Mouse (Mus musculus) layer of hippocampus, adult 2 months (tissue): Measurements from ENCODE around the gene Arhgdib. TPM values are rescaled to one million over a fixed set of nuclear protein-coding genes. Genes with fewer than 3 reads are reported as not detected.

ENCODE experiments used
- DNase-seq, 2 experiments: peaks; one replicate each; pipeline ENCODE4 v3.0.0; 2022; ENCODE audit warnings: low spot score in 2 of 2
- H3K27ac ChIP-seq: fragments of 200-600 bp; 2 replicates; pipeline ENCODE4 v1.8.1; 2022
- H3K4me3 ChIP-seq: fragments of 200-600 bp; 2 replicates; pipeline ENCODE4 v1.8.1; 2022; ENCODE audit warnings: mild to moderate bottlenecking
- CTCF ChIP-seq: fragments of 200-600 bp; conservative IDR thresholded peaks from 2 replicates; pipeline ENCODE4 v1.8.1; 2022; ENCODE audit warnings: antibody characterized with exemption, mild to moderate bottlenecking, moderate library complexity
- total RNA-seq, 2 experiments: library from RNA; stranded (reverse); gene quantifications; 2 replicates each; pipeline ENCODE4 v1.2.3; 2021

Gene Arhgdib
- total RNA-seq, 2 experiments from 2014 or later: 8.5 to 9.4 TPM

GRCm38 (mm10) chr6:136967466-136967865 is 25.8 kb upstream of the Arhgdib start:
- Histone ChIP-seq H3K4me3 (no peak overlapping the region), H3K27ac (no peak overlapping the region)
- no peak for DNase-seq
- TF ChIP-seq CTCF: no peak

- H3K27ac ChIP-seq: no peak overlapping the region; the same call in 1 of the 2 replicates
- no peak overlapping the region for H3K4me3 ChIP-seq
- peak in 1 of 2 experiments; percentile 48 for DNase-seq
- no peak for TF ChIP-seq CTCF
These were observed 24.2 kb upstream of the Arhgdib start for GRCm38 (mm10) chr6:136965912-136966311.

- no peak overlapping the region for H3K4me3 ChIP-seq
- H3K27ac ChIP-seq: no peak overlapping the region
- no peak for DNase-seq
- peak; percentile 26; the same call in 1 of the 2 replicates for TF ChIP-seq CTCF
These were observed 23.2 kb upstream of the Arhgdib start for GRCm38 (mm10) chr6:136964609-136965510.

GRCm38 (mm10) chr6:136962957-136963356 is 21.3 kb upstream of the Arhgdib start:
- Histone ChIP-seq H3K4me3 (no peak overlapping the region), H3K27ac (no peak overlapping the region)
- DNase-seq: no peak
- TF ChIP-seq CTCF: no peak

GRCm38 (mm10) chr6:136959131-136959530 is 17.4 kb upstream of the Arhgdib start:
- no peak for DNase-seq
- TF ChIP-seq CTCF: no peak
- no peak overlapping the region for H3K27ac ChIP-seq
- H3K4me3 ChIP-seq: no peak overlapping the region

- no peak overlapping the region for H3K4me3 ChIP-seq
- no peak for TF ChIP-seq CTCF
- no peak overlapping the region for H3K27ac ChIP-seq
- no peak for DNase-seq
These were observed 15.4 kb upstream of the Arhgdib start for GRCm38 (mm10) chr6:136957062-136957461.

GRCm38 (mm10) chr6:136955240-136955639 is 13.5 kb upstream of the Arhgdib start:
- H3K4me3 ChIP-seq: no peak overlapping the region
- H3K27ac ChIP-seq: no peak overlapping the region
- TF ChIP-seq CTCF: no peak
- DNase-seq: no peak

- H3K4me3 ChIP-seq: no peak overlapping the region
- H3K27ac ChIP-seq: no peak overlapping the region
- TF ChIP-seq CTCF: no peak
These were observed 13.0 kb upstream of the Arhgdib start for GRCm38 (mm10) chr6:136954715-136955114.

GRCm38 (mm10) chr6:136954192-136954591 is 12.5 kb upstream of the Arhgdib start:
- DNase-seq: no peak
- no peak for TF ChIP-seq CTCF
- no peak overlapping the region for H3K4me3 ChIP-seq
- no peak overlapping the region for H3K27ac ChIP-seq

More at GRCm38 (mm10) chr6:136954715-136955114, 13.0 kb upstream of the Arhgdib start:
- DNase-seq: no peak

GRCm38 (mm10) chr6:136952930-136953329 is 11.2 kb upstream of the Arhgdib start:
- DNase-seq: no peak
- H3K27ac ChIP-seq: no peak overlapping the region
- TF ChIP-seq CTCF: no peak
- no peak overlapping the region for H3K4me3 ChIP-seq

- no peak for TF ChIP-seq CTCF
- Histone ChIP-seq H3K27ac (no peak overlapping the region), H3K4me3 (no peak overlapping the region)
- DNase-seq: no peak
These were observed 8.5 kb upstream of the Arhgdib start for GRCm38 (mm10) chr6:136950171-136950570.

GRCm38 (mm10) chr6:136947716-136948115 is 6.0 kb upstream of the Arhgdib start:
- TF ChIP-seq CTCF: no peak
- no peak overlapping the region for H3K4me3 ChIP-seq
- DNase-seq: no peak
- no peak overlapping the region for H3K27ac ChIP-seq

GRCm38 (mm10) chr6:136946943-136947342 is 5.2 kb upstream of the Arhgdib start:
- Histone ChIP-seq H3K27ac (no peak overlapping the region), H3K4me3 (no peak overlapping the region)
- TF ChIP-seq CTCF: no peak
- peak in 1 of 2 experiments; percentile 29 for DNase-seq

GRCm38 (mm10) chr6:136946241-136946640 is 4.5 kb upstream of the Arhgdib start:
- H3K4me3 ChIP-seq: no peak overlapping the region
- no peak for DNase-seq
- no peak for TF ChIP-seq CTCF
- no peak overlapping the region for H3K27ac ChIP-seq
